Comparison of ENCODE assay signal across 43 mouse cellular contexts in the genomic region with DNA sequence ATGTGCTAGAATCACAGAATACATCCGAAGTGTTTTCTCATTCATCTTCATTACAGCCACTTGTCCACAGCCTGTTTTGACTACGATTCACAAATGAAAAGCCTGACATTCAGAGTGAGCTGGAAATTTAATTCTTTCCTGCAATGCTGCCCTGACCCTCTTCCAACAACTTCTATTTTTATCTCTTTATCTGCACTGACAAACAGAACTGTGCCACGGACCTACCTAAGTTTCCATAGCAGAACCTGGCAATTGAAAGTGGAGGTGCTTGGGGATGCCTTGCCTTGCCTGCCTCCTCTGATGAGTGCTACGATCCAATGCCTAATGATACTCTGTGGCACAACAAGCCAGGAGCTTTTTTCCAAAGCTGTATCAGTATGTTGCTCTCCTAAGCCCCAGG. TPM values are rescaled to one million over a fixed set of nuclear protein-coding genes. Genes with fewer than 3 reads are reported as not detected.
"Had no signal": no experiment of that assay in that cellular context is flagged by ENCODE, and none has a peak within 500 bp of the region (broad histone marks: within the 10 kb centered on the region; RNA-seq: fewer than 3 reads in every experiment).

No protein-coding gene starts in this region.

- H3K4me3 ChIP-seq: heart, embryonic 10.5 days; heart, embryonic 12.5 days; heart, embryonic 13.5 days; heart, embryonic 15.5 days; hindbrain, embryonic 10.5 days; hindbrain, embryonic 12.5 days; hindbrain, embryonic 13.5 days; hindbrain, embryonic 15.5 days; intestine, embryonic 15.5 days; kidney, embryonic 15.5 days; layer of hippocampus, adult 2 months had no signal

- DNase-seq: heart, postnatal 10 days; heart, postnatal 14 days; heart, postnatal 36 days; heart, postnatal 4 days; kidney, adult 11 months; kidney, adult 18-20 months; kidney, adult 8-10 months; kidney, adult 9 months; kidney, postnatal 10 days; kidney, postnatal 14 days; kidney, postnatal 25 days; kidney, postnatal 4 days; layer of hippocampus, adult 9-11 months; layer of hippocampus, postnatal 36 days had no signal

- H3K4me2 ChIP-seq: heart, embryonic 11.5 days; heart, embryonic 12.5 days; heart, embryonic 13.5 days; heart, embryonic 15.5 days; hindbrain, embryonic 12.5 days; hindbrain, embryonic 13.5 days; hindbrain, embryonic 14.5 days; hindbrain, embryonic 15.5 days; intestine, embryonic 15.5 days; kidney, embryonic 15.5 days had no signal

- H3K27me3 ChIP-seq: heart, embryonic 12.5 days; heart, embryonic 13.5 days; heart, embryonic 15.5 days; hindbrain, embryonic 12.5 days; hindbrain, embryonic 13.5 days; hindbrain, embryonic 15.5 days; intestine, embryonic 15.5 days; kidney, embryonic 15.5 days had no signal

- H3K36me3 ChIP-seq: heart, embryonic 10.5 days; heart, embryonic 12.5 days; heart, embryonic 13.5 days; heart, embryonic 15.5 days; hindbrain, embryonic 10.5 days; hindbrain, embryonic 12.5 days; hindbrain, embryonic 13.5 days; hindbrain, embryonic 15.5 days; intestine, embryonic 15.5 days; kidney, embryonic 15.5 days had no signal

- ATAC-seq: hindbrain, embryonic 16.5 days; hindbrain, postnatal 0 days; inflammation-experienced regulatory T-cells, adult 6 months; intestine, embryonic 15.5 days; intestine, embryonic 16.5 days had no signal

- H3K4me1 ChIP-seq: heart, embryonic 12.5 days; heart, embryonic 15.5 days; hindbrain, embryonic 10.5 days; hindbrain, embryonic 12.5 days; hindbrain, embryonic 13.5 days; hindbrain, embryonic 15.5 days; kidney, embryonic 15.5 days had no signal

- H3K27ac ChIP-seq: heart, embryonic 10.5 days; heart, embryonic 13.5 days; heart, embryonic 15.5 days; hindbrain, embryonic 10.5 days; hindbrain, embryonic 12.5 days; hindbrain, embryonic 13.5 days; hindbrain, embryonic 14.5 days; hindbrain, embryonic 15.5 days; hindbrain, postnatal 0 days; intestine, embryonic 15.5 days; kidney, embryonic 15.5 days; kidney, postnatal 0 days; layer of hippocampus, adult 2 months had no signal

- H3K9ac ChIP-seq: heart, embryonic 12.5 days; heart, embryonic 13.5 days; heart, embryonic 15.5 days; hindbrain, embryonic 12.5 days; hindbrain, embryonic 13.5 days; hindbrain, embryonic 14.5 days; hindbrain, embryonic 15.5 days; intestine, embryonic 15.5 days; kidney, embryonic 15.5 days had no signal

- H3K9me3 ChIP-seq: heart, embryonic 10.5 days; heart, embryonic 12.5 days; heart, embryonic 13.5 days; heart, embryonic 15.5 days; hindbrain, embryonic 10.5 days; hindbrain, embryonic 12.5 days; hindbrain, embryonic 13.5 days; hindbrain, embryonic 15.5 days; intestine, embryonic 15.5 days; kidney, embryonic 15.5 days had no signal

RNA-seq across cellular contexts. Expression of a gene that starts 21.4 kb away (rescaled TPM):
- total RNA-seq: heart, postnatal 10 days; heart, postnatal 14 days; heart, postnatal 25 days; heart, postnatal 36 days; heart, postnatal 4 days; hindbrain, postnatal 0 days; layer of hippocampus, adult 18-20 months; layer of hippocampus, adult 2 months; layer of hippocampus, adult 8-10 months; layer of hippocampus, postnatal 10 days; layer of hippocampus, postnatal 14 days; layer of hippocampus, postnatal 25 days; layer of hippocampus, postnatal 36 days; left cerebral cortex, adult 18-20 months had no signal
- polyA plus RNA-seq: heart, embryonic 14.5 days; heart, embryonic 15.5 days; heart, embryonic 16.5 days; heart, postnatal 0 days; hindbrain, embryonic 10.5 days; hindbrain, embryonic 11.5 days; hindbrain, embryonic 12.5 days; hindbrain, embryonic 13.5 days; hindbrain, embryonic 14.5 days; hindbrain, embryonic 15.5 days; hindbrain, embryonic 16.5 days; hindbrain, postnatal 0 days; inflammation-experienced regulatory T-cells, adult 6 months had no signal
